Mouse (Mus musculus): ENCODE measurements around the gene Spint2. TPM values are rescaled to one million over a fixed set of nuclear protein-coding genes. Genes with fewer than 3 reads are reported as not detected.

Gene Spint2
- polyA plus RNA-seq (2011; ENCODE audit: insufficient read depth, insufficient read length, low read depth, missing spikeins) = 264 and 288 TPM in 2 replicates

DNA sequence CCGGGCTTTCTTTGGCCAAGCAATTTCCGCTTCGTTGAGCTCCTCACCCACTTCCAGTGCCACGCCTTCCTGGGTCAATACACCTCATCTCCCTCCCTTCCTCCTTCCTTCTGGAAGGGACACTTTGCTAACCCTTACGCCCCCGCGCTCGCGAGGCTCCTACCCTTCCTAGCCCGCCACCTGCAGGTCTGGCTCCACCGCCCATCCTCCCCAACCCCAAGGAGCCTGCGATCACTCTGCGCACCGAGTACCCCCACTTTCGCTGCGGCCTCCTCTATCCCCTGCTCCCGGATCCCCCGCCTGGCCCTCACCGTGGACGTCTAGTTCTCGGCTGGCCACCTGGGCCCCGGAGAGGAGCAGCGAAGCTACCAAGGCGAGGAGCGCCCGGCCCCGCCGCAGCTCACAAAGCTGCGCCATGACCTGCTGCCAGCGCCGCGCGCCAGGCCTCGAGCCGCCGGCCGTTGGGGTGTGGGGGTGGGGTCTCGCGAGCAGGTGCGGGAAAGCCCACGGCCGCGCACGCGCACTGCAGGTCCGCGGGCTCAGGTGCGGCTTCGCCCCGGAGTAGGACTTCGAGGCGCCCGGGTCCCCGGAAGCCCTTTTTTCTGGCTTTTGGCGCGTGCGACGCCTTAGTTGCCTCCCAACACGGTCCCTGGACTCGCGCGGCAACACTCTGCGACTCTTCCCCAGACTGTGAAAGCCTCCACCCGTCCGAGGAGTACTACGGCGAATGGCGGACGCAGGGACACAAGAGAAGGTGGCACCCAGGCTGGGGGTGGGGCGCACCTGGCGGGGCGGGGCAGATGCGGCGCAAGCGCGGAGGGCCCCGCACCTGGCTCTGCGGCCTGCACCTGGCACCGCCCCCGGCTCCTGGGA is at the start of gene Spint2:
Gene Spint2 (minus strand): TSS at position 712 of the 873 bp plus-strand sequence.
- peak within 1 kb of the TSS; percentile 31 for H3K27ac ChIP-seq (ENCODE audit: insufficient read depth, low read length)
- no peaks in the 10 kb centered on the region for H3K9me3 ChIP-seq (replicated peaks; ENCODE audit: control insufficient read depth, insufficient read depth, low read length, poor library complexity, severe bottlenecking)
- TF ChIP-seq EP300 (IDR thresholded peaks at IDR 0.05; ENCODE audit: insufficient read depth, low read depth, low read length) (0 out of 2 replicates have a peak, but pooled peaks have one; percentile 16), POLR2A (IDR thresholded peaks at IDR 0.05; ENCODE audit: insufficient read depth, low read length) (peak; percentile 96), CTCF (IDR thresholded peaks at IDR 0.05; ENCODE audit: low read depth, low read length) (peak; percentile 14)
- peak within 1 kb of the TSS; percentile 87 for H3K4me3 ChIP-seq (ENCODE audit: low read depth, low read length)
- peak within 1 kb of the TSS; percentile 89 for H3K9ac ChIP-seq (ENCODE audit: low read depth, poor library complexity, severe bottlenecking)
- peaks cover 14% of the 10 kb centered on the region for H3K36me3 ChIP-seq (ENCODE audit: control insufficient read depth, insufficient read depth, low read length, poor library complexity, severe bottlenecking)
- H3K4me1 ChIP-seq (ENCODE audit: control insufficient read depth, insufficient read depth, low read length) = peaks cover 2% of the 10 kb centered on the region
- H3K27me3 ChIP-seq (ENCODE audit: control insufficient read depth, insufficient read depth, low read length, poor library complexity, severe bottlenecking) = no peaks in the 10 kb centered on the region

DNA sequence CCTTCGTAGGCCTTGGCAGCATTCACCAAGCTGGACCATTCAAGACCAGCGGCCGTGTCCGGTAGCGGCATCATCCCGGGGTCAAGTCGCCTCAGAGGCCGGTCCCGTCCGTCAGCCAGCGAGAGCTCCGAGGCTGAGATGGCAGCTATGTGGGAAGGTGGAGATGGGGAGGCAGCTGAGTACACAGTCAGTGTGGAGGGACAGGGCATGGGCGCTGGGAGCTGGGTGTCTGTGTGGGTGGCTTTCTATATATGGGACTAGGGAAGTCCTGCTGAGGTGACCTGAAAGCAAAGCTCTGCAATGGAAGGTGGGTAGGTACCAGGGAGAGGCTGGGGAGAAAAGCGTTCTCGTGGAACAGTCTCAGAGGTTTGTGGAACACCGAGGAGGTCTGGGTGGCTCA is 47.3 kb upstream of the Spint2 start:
- no peak overlapping the region for H3K4me3 ChIP-seq (ENCODE audit: low read depth, low read length)
- H3K4me1 ChIP-seq (ENCODE audit: control insufficient read depth, insufficient read depth, low read length) = no peaks in the 10 kb centered on the region
- TF ChIP-seq POLR2A (IDR thresholded peaks at IDR 0.05; ENCODE audit: insufficient read depth, low read length) (no peak), CTCF (IDR thresholded peaks at IDR 0.05; ENCODE audit: low read depth, low read length) (no peak), EP300 (IDR thresholded peaks at IDR 0.05; ENCODE audit: insufficient read depth, low read depth, low read length) (no peak)
- H3K9me3 ChIP-seq (replicated peaks; ENCODE audit: control insufficient read depth, insufficient read depth, low read length, poor library complexity, severe bottlenecking) = no peaks in the 10 kb centered on the region
- no peak overlapping the region for H3K9ac ChIP-seq (ENCODE audit: low read depth, poor library complexity, severe bottlenecking)
- no peaks in the 10 kb centered on the region for H3K36me3 ChIP-seq (ENCODE audit: control insufficient read depth, insufficient read depth, low read length, poor library complexity, severe bottlenecking)
- H3K27me3 ChIP-seq (ENCODE audit: control insufficient read depth, insufficient read depth, low read length, poor library complexity, severe bottlenecking) = no peaks in the 10 kb centered on the region
- no peak overlapping the region for H3K27ac ChIP-seq (ENCODE audit: insufficient read depth, low read length)

DNA sequence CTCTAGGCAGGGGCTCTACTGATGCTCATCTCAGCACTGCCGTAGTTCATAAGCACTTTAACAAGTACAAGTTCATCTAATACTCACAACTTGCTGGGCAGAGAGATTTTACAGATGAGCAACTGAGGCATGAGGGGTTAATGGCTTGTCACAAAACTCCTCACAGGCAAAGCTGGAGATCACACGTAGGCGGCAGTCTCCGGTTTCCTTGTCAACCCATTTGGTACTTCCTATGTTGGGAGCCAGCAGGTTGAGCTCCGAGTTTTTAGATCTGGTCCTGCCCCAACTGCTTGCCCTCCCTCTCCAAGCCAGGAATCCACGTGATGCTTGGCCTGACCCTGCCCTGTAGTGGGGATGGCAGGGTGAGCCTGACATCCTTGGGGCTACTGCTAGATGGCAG is 45.4 kb upstream of the Spint2 start:
- Histone ChIP-seq H3K36me3 (ENCODE audit: control insufficient read depth, insufficient read depth, low read length, poor library complexity, severe bottlenecking) (no peaks in the 10 kb centered on the region), H3K4me1 (ENCODE audit: control insufficient read depth, insufficient read depth, low read length) (no peaks in the 10 kb centered on the region), H3K9me3 (replicated peaks; ENCODE audit: control insufficient read depth, insufficient read depth, low read length, poor library complexity, severe bottlenecking) (no peaks in the 10 kb centered on the region), H3K27ac (ENCODE audit: insufficient read depth, low read length) (no peak overlapping the region), H3K27me3 (ENCODE audit: control insufficient read depth, insufficient read depth, low read length, poor library complexity, severe bottlenecking) (no peaks in the 10 kb centered on the region), H3K9ac (ENCODE audit: low read depth, poor library complexity, severe bottlenecking) (no peak overlapping the region), H3K4me3 (ENCODE audit: low read depth, low read length) (no peak overlapping the region)
- TF ChIP-seq EP300 (IDR thresholded peaks at IDR 0.05; ENCODE audit: insufficient read depth, low read depth, low read length) (no peak), CTCF (IDR thresholded peaks at IDR 0.05; ENCODE audit: low read depth, low read length) (no peak), POLR2A (IDR thresholded peaks at IDR 0.05; ENCODE audit: insufficient read depth, low read length) (no peak)

DNA sequence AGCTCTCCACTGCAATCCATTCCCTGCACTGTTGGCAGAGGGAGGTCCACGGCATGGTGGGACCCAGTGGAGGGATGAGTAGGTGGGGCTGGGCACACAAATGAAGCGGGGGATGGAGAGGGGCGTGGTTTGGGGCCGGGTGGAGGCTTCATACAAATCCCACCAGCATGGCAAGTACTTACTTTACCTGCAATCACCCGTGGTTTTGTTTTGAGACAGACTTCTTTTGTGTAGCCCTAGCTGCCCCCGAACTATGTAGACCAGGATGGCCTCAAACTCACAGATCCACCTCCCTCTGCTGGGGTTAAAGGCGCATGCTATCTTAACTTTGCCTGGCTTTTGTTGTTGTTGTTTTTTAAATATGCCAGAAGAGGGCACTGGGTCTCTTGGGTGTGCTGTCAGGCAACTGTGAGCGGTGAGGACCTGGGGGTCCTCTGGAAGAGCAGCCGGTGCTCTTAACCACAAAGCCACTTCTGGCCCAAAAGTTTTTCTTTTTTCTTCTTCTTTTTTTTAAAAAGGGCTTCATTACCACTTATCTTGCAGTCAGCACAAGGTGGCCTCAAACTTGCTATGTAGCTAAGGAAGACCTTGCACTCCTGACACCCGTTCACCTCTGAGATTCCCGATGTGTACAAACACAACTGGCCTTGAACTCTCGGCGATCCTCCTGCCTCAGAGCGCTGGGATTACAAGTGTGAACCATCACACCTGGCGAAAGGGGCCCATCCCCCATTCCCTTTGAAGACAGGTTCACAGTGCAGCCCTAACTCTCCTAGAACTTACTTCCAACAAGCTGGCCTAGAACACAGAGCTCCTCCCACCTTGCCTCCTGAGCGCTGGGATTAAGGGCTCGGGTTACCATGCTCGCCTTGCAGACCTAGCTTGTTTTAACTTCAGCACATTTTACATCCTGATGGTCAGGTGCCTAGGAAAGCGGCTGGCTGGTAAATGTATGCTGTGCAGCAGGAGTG is 37.9 kb upstream of the Spint2 start:
- TF ChIP-seq CTCF (IDR thresholded peaks at IDR 0.05; ENCODE audit: low read depth, low read length) (peak; percentile 6), POLR2A (IDR thresholded peaks at IDR 0.05; ENCODE audit: insufficient read depth, low read length) (no peak), EP300 (IDR thresholded peaks at IDR 0.05; ENCODE audit: insufficient read depth, low read depth, low read length) (peak; percentile 66)
- Histone ChIP-seq H3K27ac (ENCODE audit: insufficient read depth, low read length) (peak overlapping the region; percentile 5; the same call in 1 of the 2 replicates), H3K9me3 (replicated peaks; ENCODE audit: control insufficient read depth, insufficient read depth, low read length, poor library complexity, severe bottlenecking) (no peaks in the 10 kb centered on the region), H3K4me3 (ENCODE audit: low read depth, low read length) (no peak overlapping the region), H3K36me3 (ENCODE audit: control insufficient read depth, insufficient read depth, low read length, poor library complexity, severe bottlenecking) (no peaks in the 10 kb centered on the region), H3K9ac (ENCODE audit: low read depth, poor library complexity, severe bottlenecking) (no peak overlapping the region), H3K27me3 (ENCODE audit: control insufficient read depth, insufficient read depth, low read length, poor library complexity, severe bottlenecking) (no peaks in the 10 kb centered on the region), H3K4me1 (ENCODE audit: control insufficient read depth, insufficient read depth, low read length) (peaks cover 9% of the 10 kb centered on the region)

DNA sequence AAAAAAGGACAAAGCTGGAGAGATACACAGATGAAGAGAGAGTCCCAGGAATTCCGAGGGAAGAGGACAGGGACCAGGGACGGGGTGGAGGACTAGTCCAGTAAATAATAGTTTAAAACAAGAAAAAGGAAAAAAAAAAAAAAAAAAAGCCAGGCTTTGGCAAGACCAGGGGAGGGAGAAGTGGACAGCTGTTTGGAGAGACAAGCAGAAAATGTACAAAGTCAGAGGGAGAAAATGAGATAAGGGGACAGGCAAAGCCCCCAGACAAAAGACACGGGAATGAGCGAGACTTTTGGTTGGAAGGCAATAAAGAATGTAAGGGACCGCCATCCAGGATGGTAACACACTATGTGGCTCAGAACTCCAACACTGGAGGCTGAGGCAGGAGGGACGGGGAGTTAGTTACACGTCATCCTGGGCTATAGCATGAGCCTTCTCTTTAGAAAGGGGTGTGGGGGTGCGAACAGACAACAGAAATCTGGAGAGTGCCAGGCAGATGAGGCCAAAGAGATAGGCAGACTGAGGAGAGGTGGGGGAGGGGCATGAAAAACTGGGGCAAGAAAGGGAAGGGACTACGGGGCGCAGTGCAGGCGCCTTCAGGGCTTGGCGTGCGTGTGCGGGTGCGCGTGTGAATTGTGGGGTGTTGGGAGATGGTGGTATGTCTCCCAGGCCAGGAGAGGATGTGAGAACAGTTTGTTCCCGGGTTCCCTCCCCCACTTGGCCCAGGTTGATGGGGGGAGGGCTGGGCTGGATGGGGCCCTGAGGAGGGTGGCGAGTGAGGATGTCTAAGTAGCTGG is 36.6 kb upstream of the Spint2 start:
- no peak overlapping the region; the same call in 1 of the 2 replicates for H3K4me3 ChIP-seq (ENCODE audit: low read depth, low read length)
- H3K27me3 ChIP-seq (ENCODE audit: control insufficient read depth, insufficient read depth, low read length, poor library complexity, severe bottlenecking) = no peaks in the 10 kb centered on the region
- TF ChIP-seq CTCF (IDR thresholded peaks at IDR 0.05; ENCODE audit: low read depth, low read length) (no peak), POLR2A (IDR thresholded peaks at IDR 0.05; ENCODE audit: insufficient read depth, low read length) (no peak), EP300 (IDR thresholded peaks at IDR 0.05; ENCODE audit: insufficient read depth, low read depth, low read length) (no peak)
- peaks cover 9% of the 10 kb centered on the region for H3K4me1 ChIP-seq (ENCODE audit: control insufficient read depth, insufficient read depth, low read length)
- H3K9ac ChIP-seq (ENCODE audit: low read depth, poor library complexity, severe bottlenecking) = no peak overlapping the region
- peak overlapping the region; percentile 25; the same call in 1 of the 2 replicates for H3K27ac ChIP-seq (ENCODE audit: insufficient read depth, low read length)
- no peaks in the 10 kb centered on the region for H3K36me3 ChIP-seq (ENCODE audit: control insufficient read depth, insufficient read depth, low read length, poor library complexity, severe bottlenecking)
- H3K9me3 ChIP-seq (replicated peaks; ENCODE audit: control insufficient read depth, insufficient read depth, low read length, poor library complexity, severe bottlenecking) = no peaks in the 10 kb centered on the region

Measured in ES-Bruce4 (cell line).